Mouse (Mus musculus): ENCODE measurements around the gene Klf4.

Klf4 gene

DNA sequence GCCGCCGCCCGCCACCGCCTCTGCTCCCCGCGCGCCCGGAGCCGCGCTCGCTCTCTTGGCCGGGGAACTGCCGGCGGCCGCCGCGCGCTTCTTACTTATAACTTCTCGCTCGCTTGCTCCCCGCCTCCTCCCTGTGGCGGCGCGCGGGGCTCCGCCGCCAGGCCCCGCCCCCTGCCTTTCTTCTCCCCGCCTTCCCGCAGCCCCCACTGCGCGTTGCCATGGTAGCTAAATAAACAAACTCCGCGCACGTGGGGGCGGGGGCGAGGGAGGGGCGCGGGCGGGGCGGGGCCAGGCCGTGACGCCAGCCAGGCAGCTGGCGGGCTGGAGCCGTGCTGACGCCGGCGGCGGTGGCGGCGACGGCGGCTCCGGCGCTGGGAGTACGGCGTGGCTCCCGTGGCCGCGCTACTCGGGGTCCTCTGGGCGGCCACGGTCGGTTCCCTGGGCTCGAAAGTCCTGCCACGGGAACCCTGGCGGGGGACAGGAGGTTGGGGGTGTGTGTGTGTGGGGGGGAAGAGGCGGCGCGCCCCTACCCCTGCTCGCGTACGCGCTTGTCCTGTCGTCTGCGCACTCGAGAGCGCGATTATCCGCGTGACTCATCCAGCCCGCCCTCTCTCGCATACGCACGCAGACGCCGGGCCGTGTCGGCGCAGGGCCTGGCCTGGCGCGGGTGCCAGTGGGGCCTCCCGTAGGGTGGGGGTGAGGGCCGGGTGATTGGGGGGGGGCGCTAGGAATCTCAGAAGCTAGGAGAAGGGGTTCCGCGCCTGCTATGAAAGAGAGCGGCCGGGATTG is at the start of gene Klf4:
Gene Klf4 (minus strand): TSS at position 60 of the 789 bp plus-strand sequence.
- peak; percentile 92 to 94 for DNase-seq

DNA sequence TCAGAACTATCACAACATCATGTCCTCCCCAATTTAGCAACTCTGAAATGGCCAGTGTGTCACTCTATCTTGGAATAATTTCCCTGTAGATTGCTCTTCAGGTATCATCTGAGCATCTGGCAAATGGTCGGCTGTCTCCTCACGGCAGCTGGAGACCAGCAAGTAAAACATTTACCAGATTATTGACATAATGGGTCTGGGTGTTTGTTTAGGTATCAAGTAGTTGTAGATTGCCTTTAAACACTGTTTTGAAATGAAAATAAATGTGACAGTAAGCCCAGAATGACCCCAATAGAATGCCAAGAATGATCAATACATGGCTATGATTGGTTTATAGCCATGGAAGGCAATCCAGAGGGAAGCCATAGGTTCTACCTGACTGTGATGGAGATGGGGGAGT is 39.2 kb upstream of the Klf4 start:
- DNase-seq = no peak

GRCm38 (mm10) chr4:55567986-55568385 is 35.7 kb upstream of the Klf4 start:
- DNase-seq = no peak

GRCm38 (mm10) chr4:55567575-55567974 is 35.3 kb upstream of the Klf4 start:
- no peak for DNase-seq

GRCm38 (mm10) chr4:55564317-55564716 is 32.1 kb upstream of the Klf4 start:
- DNase-seq = no peak

GRCm38 (mm10) chr4:55563050-55563449 is 30.8 kb upstream of the Klf4 start:
- no peak for DNase-seq

DNA sequence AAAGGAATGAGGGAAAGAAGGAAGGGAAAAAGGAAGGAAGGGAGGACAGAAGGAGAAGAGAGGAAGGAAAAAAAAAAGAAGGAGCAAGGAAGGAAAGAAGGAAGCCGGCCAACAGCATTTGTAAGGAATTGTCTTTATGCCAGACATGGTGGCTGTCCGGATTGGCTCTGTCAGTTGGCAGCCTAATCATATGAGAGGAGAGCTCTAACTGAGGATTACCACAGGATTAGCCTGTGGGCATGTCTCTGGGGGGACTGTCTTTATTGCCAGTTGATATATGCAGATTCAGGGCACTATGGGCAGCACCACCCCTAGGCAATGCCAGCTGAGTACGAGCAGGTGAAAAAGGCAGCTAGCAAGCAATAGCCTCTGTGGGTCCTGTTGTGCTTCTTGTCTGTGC is 29.8 kb upstream of the Klf4 start:
- DNase-seq = no peak

- DNase-seq = no peak
Observed at GRCm38 (mm10) chr4:55546869-55547268, 14.6 kb upstream of the Klf4 start.

DNA sequence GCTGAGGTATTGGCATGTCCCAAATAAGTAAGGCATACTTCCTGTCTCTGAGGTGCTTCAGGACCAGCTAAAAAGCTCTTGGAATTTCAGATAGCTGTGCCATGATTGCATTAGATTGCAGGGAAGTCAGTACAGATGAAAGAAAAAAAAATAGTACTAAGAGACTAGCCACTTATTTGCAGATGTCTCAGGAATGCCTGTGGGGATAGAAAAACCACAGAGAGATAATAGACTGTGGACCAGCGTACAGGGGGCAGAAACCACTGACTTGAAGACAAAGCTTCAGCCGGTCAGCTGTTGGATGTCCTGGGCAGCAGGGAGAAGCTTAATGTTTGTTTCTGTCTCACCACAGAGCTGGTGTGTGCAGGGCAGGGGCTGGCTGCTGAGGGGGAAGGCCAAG is 10.5 kb upstream of the Klf4 start:
- DNase-seq = no peak

DNA sequence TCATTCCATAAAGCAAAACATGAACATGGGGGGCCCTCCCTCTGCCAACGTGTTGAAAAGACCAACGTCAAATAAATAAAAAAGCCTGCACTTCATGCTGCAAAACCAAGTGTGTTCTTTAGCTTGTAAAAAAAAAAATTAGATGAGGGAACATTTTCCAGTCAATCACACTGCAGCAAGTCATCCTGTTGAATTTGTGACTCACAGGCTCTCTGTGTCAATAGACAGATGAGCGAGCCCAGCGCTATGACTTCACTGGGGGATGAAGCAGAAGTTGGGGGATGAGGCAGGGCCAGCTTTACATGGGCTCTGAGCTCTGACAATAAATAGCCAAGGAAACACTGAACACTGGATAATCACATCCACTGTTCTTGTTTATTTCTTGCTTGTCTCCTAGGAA is 9.4 kb upstream of the Klf4 start:
- DNase-seq = no peak

DNA sequence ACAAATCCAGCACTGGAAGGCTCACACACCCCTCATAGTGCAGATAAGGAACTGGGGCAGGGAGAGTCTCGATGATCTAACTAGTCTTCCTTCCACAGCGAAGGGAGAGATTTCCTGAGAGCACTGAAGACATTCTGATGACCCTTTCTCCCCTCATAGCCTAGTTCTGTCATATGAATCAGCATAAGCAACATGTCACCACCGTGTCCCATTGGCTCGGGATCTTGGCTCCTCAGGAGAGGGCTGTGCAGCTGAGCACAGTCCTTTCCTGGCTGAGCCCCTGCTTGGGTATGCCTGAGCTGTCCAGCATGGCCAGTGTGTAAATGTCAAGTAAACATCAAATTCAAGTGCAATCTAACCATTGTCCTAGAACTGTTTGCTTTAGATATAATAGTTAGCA is 9.0 kb upstream of the Klf4 start:
- DNase-seq = no peak

GRCm38 (mm10) chr4:55535012-55535411 is 2.7 kb upstream of the Klf4 start:
- DNase-seq = no peak

GRCm38 (mm10) chr4:55534510-55534909 is 2.2 kb upstream of the Klf4 start:
- peak; percentile 6 to 29 for DNase-seq

DNA sequence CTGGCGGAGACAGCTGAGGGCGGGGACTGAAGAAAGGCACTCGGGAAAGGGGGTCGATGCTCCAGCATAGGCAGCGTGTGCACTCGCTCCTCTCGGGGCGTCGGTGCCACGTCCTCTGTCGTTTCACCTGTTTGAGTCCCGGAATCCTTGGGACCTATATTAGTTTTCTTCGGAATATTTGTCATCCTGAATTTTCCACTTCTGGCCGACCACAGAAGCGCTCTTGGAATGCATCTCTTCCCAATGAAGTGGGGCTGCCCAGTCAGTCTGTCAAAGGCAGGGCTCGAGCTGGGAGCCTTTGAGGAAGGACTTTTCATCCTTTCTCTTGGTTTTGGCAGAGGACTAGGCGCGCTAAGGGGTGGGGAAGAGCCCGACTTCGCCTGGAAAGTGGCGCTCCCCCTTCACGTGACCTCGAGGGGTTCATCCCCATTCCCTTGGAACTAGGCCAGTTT is 1.6 kb upstream of the Klf4 start:
- DNase-seq = peak; percentile 52

- no peak for DNase-seq
Observed at GRCm38 (mm10) chr4:55533196-55533802, 1.0 kb upstream of the Klf4 start.

DNA sequence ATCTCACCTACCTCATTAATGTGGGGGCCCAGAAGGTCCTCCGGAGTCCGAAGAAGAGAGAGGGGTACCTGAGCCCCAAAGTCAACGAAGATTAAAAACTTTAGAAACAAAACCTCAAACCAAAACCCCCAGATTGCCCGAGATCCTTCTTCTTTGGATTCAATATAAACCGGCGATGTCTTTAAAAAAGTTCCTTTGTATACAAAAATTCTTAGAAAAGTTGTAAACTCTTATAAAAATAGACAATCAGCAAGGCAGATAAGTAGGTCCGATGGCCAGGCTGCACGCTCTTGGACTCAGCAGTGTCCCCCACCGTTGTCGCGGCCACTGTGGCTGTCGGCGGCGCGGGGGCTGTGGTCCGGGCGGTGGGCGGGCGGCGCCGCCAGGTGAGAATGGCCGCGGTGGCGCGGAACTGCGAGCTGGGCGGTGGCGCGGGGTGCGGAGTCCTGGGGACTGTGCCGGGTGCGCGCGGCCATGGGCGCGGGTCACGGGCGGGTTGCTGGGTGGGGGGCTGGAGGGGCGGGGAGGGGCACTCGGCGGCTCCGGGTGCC is 335 bp downstream of the Klf4 start:
- DNase-seq = no peak

DNA sequence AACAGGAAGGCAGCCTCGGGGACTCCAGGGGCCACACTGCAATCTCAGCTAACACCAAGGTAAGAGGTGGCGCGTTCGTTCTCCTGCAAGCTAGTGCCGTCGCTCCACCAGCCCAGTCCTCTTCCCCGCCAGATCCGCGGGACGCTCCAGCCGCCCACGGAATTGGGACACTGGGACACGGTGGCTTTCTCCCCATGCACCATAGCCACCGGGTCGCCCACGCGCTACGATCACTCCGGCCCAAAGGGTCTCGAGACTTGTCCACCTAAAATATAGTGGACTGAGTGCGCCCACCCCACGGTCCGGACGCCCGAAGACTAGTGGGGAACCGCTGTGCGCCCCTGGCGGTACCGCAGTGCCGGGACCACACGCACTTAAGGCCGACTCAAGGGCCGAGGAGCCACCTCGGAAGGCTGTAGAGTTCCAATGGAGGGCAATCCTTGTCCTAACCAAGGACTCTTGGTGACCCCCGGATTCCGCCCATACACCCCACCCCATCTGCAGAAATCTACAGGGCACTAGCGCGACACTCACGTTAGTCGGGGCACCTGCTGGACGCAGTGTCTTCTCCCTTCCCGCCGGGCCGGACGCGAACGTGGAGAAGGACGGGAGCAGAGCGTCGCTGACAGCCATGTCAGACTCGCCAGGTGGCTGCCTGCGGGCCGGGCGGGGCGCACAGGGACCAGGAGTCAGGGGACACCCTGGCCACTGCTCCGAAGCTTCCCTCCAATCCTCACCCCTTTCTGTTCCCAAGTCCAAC is 990 bp downstream of the Klf4 start:
- DNase-seq = peak; percentile 45 to 52

DNA sequence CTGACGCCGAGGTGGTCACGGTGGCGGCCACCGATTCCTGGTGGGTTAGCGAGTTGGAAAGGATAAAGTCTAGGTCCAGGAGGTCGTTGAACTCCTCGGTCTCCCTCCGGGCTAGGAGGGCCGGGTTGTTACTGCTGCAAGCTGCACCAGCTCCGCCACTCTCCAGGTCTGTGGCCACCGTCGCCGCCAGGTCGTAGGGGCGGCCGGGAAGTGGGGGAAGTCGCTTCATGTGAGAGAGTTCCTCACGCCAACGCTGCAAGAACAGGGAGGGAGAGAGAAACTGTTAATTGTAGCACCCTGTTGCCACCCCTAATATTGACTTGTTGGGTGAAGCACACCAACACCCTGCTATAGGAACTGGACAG is 1.6 kb downstream of the Klf4 start:
- DNase-seq = peak; percentile 39 to 42

DNA sequence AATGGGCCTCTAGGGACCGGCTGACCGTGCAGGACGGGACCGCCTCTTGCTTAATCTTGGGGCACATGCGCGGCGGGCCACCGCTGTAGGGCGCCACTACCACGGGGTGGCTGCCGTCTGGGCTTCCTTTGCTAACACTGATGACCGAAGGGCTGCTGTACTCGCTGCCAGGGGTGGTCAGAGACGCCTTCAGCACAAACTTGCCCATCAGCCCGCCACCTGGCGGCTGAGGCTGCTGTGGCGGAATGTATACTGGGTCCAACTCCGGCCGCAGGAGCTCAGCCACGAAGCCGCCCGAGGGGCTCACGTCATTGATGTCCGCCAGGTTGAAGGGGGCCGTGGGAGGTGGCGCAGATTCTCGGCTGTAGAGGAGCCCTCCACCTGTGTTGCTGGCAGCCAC is 2.0 kb downstream of the Klf4 start:
- DNase-seq = peak; percentile 85 to 89

- no peak for DNase-seq
Observed at GRCm38 (mm10) chr4:55528404-55528803, 3.9 kb downstream of the Klf4 start.

- DNase-seq = peak; percentile 17 to 34
Observed at GRCm38 (mm10) chr4:55527931-55528330, 4.3 kb downstream of the Klf4 start.

- no peak for DNase-seq
Observed at GRCm38 (mm10) chr4:55526247-55527115, 5.8 kb downstream of the Klf4 start.

All from lung, adult 18-20 months (tissue).